Mouse (Mus musculus): ENCODE measurements at regions not wholly inside any gene's neighbourhood (a gene's known extent, or its start where the extent isn't known, plus 50 kb on each side); places are given as distances from the start of the nearest gene placed in this dataset.
"Not testable (repeated sequence)": the region's sequence is repeated elsewhere in the genome, so short reads cannot be mapped to it uniquely, and the experiment has no call there.

DNA sequence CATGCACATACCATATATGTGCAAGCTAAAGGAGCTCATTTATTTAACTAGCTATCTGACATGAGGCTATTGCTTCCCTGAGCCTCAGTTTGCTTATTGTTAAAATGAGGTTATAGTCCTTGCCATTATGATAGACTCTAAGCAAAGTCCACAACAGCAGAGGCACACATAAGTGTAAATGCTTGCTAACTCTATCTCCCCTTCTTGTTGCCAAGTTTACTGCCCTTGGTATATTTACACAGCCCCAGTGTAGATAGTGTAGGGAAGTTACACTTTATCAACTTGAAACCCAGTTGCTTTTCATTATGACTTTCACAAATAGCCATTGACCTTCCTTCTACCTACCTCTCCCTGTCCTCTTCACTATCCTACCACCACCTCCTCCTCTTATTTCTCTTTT lies 782.6 kb upstream of the Agtr1b start:
- no peak for DNase-seq (ENCODE audit: low read depth)

DNA sequence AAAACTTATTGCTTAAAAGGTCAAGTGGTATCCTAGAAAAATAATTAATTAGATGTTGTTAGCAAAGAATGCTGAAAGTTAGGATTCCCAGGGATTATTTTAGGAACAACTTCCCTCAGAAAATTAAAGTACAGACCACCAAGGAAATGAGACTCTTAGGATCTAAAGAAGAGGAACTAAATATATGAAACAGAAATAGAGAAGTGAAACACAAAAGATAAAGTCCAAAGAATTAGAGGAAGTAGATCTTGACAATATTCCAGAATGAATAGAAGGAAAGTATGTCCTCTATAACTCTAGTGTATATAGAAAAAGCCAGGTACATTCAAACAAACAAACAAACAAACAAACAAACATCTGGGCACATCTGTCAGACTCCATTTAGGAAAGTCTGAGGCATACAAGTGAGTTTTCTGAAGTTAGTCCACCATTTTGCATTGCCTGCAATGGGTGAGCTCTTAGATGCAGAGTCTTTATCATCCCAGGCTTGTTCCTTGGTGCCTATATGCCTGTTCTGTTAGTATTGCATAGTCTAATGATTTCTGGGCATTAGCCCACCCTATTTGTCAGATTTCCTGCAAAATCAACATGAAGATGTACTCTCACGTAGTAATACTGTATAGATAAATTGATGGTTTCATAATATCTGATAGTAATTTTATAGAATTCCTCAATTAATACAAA lies 762.0 kb upstream of the Agtr1b start:
- DNase-seq (ENCODE audit: low read depth): no peak

DNA sequence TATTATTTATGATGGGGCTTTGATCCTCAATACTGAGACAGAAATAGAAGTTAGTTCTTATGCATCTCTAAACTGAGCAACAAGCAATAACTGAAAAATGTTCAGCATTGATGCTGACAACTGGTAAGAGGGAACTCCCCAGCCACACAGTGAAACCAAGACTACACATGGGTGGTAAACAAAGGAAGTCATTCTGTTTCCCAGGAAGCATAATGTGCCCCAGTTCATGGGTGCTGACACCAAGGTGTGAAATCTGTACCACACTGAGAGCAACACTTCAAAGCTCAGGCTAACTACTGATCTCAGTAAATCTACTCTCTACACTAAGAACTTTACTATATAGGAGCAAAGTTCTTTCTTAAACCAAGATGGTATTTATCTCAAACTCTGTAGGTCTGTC lies 759.2 kb upstream of the Agtr1b start:
- no peak for DNase-seq (ENCODE audit: low read depth)

DNA sequence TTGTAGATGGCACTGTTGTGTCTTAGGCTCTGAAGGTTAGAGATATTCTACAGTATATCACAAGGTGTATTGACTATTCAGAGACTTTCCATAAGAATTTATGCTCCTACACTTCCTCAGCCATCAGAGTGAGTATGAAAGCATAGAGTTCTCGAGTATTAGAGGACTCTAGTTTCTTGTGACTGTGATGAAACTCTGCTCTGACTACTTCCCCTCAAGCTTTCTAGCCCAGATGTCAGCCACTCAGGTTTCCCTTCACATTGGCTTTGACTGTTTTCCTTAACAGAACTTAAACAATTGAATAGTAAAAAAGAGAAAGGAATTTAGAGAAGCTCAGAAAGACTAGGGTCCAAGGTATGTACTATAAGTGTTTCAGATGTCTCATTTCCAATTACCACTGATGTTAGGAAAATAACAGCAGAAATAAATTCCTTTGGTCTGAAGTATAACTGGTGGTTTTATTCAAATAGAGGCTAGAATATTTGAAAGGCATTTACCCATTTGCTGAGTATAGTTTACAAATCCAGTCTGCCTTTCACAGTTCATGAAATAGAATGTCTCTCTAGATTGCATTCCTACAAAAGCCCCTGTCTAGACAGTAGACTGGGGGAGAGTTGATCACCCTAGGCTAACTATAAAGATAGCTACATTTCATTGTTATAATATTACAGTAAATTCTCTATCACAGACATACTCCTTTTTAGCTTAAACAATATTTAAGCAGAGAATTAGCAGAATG lies 751.4 kb upstream of the Agtr1b start:
- no peak for DNase-seq (ENCODE audit: low read depth)

DNA sequence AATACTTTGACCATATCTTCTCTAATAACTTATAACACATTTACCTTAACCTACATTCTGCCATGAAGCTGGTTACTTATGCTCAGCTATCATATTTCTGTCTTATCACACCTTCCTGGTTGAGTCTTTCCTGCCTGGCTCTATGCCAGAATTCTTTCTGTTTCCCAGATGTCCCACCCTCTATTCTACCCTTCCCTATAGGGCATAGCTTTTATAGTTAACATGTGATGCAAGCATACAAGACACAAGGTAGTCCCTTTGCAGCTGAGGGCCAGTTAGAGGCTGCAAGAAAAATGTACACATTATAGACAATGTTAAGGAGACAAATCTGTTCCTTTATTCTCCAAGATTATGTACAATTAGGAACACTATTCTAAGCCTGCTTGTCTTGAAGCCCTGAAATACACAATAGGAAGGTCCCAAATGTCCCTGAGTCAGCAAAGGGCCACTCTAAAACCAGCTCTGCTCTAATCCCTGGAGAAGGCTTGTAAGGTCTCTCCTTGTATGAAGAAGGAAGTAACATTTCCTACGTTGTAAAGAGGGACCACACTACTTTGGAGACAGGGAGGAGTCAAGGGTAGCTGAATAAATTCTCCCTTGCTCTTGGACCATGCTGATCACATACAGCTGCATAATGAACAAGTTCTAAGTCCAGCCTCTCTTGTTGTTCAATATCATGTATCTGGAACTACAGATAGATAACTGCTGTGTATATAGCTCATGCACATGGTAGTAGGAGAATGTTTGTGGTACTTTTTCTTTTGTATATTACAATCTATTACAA lies 745.0 kb upstream of the Agtr1b start:
- no peak for DNase-seq (ENCODE audit: low read depth)

DNA sequence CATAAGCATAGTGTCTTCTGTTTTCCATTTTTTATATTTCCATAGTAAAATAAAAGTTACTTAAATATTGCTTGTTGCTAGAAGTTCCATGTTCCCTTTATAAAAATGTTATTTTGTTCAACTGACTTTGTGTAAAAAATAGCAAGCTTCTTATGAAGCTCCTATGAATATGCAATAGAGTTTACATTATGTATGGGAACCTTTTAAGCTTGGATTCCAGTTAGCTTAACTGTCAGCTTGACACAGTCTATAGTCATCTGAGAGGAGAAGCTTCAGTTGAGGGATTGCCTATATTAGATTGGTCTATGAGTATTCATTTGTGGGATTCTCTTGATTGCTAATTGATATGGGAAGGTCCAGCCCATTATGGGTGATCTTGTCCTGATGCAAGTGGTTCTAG lies 723.2 kb upstream of the Agtr1b start:
- no peak for DNase-seq (ENCODE audit: low read depth)

DNA sequence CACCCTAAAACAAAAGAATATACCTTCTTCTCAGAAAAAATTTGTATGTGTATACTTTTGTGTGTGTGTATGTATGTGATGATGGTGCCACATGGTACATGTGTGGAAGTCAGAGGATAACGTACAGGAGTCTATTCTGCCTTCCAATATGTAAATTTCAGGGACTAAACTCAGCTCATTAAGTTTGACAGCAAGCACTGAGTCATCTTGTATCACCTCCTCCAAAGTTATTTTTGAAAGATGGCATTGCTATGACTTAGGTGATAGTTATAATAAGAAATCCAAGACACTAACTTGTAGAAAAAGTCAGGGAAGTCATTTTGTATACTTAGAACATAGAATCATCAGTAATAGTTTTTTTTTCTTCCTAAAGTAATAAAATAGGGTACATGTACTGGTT lies 719.4 kb upstream of the Agtr1b start:
- no peak for DNase-seq (ENCODE audit: low read depth)

DNA sequence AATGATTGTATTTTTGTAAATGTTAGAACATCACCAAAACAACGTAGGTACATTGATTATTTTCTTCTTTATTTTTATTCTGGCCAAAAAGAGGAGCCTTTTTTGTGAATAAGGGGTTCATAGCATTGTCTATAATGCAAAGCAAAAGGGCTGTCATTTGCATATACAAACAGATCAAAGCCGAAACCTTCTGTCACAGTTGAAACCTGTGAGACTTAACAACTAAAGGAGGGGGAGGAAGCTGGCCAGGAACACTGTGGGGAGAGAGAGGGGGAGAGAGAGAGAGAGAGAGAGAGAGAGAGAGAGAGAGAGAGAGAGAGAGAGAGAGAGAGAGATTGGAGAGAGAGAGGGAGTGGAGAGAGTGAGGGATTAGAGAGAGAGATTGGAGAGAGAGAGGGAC lies 710.6 kb upstream of the Agtr1b start:
- DNase-seq (ENCODE audit: low read depth): no peak

DNA sequence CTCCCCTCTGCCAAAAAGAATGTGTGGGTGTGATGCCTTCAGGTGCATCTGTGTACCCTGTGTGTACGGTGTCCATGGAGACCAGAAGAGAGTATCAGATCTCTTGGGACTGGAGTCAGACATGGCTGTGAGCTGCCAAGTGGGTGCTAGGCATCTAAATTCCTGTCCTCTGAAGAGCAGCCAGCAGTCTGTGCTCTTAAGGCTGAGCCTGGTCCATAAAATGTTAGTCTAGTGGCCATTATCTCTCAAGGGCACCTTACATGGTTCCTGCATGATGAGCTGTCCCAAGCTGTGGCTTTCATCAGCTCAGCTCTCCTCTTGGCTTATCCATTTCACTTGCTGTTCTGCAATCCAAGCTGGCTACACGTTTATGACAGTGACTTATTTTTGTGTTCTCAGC lies 686.4 kb upstream of the Agtr1b start:
- not testable (repeated sequence) for DNase-seq (ENCODE audit: low read depth)

DNA sequence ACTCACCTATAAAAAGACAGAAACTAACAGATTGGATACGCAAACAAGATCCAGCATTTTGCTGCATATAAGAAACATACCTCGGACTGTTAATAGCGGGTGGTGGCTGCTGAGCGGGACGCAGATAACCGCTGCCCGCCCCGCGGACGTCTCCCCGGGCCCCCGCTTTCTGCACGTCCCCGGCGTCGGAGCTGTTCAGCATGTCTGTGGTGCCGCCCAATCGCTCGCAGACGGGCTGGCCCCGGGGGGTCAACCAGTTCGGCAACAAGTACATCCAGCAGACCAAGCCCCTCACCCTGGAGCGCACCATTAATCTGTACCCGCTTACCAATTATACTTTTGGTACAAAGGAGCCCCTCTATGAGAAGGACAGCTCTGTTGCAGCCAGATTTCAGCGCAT lies 682.4 kb upstream of the Agtr1b start:
- DNase-seq (ENCODE audit: low read depth): not testable (repeated sequence)

DNA sequence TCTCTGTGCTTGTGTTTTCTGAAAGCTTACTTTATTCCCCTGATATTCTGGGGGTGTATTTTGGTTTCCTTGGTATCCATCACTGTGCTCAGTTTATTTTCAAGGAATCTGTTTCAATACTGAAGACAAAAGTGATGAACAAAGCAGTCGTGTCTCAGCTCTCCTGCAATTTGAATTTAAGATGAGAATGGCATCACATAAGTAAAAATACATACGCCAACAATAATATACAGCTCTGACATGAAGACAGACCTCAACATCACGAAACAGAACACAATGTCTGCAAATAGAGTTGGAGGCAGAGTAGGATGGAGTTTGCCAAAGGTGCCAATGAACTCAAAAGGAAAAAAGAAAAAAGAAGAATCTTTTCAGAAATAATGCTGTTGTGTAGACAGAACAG lies 679.0 kb upstream of the Agtr1b start:
- DNase-seq (ENCODE audit: low read depth): no peak

DNA sequence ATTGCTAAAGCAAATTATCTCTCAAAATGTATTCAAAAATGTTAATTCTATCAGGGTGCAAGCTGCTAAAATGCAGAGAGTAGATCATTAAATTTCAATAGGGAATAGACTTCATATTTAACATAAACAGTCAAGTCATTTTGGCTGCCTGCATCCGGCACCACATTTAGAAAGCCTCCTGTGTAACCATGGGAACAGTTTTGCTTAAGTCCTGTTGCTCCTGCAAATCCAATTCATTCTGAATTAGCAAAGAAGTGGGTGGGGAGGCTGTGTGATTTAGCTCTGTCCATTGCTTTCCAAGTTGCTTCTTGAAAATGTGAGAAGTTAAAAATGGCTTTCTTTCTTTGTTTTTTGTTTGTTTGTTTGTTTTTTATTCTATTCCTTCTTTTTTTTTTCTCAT lies 658.9 kb upstream of the Agtr1b start:
- no peak for DNase-seq (ENCODE audit: low read depth)

DNA sequence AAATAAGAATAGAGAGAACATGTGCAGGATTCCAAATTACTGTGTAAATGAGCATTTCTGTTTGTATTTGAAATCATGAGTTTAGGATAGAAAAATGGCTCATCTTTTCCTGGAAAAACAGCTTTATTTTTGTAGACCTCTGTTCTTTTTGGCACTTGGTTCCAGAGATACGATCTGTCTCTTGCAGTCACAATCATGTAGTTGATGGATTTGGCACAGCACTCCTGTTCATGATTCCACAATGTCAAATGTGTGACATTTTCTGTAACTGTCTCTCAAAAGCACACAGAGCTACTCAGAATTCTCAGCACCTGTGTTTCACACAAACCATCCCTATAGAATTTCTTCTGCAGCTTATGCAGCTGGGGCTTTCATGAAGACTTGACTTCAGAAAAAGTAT lies 654.0 kb upstream of the Agtr1b start:
- no peak for DNase-seq (ENCODE audit: low read depth)

DNA sequence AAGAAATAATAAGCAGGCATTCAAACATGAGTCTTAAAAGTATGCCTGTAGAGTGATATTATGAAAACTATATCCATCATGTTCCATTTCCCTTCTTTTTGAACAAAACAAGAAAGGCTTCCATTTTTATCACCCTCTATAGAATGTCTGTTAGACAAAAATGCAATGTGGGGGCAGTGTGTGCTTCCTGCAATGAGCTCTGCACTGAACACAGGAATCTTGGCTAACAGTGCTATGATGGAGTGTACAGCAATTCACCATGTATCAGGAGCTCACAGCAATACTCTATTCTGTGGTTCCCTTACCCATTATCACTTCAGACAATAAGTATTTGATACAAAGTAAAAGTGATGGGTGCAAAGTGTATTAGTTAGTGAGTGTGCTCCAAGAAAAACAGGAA lies 653.3 kb upstream of the Agtr1b start:
- no peak for DNase-seq (ENCODE audit: low read depth)

DNA sequence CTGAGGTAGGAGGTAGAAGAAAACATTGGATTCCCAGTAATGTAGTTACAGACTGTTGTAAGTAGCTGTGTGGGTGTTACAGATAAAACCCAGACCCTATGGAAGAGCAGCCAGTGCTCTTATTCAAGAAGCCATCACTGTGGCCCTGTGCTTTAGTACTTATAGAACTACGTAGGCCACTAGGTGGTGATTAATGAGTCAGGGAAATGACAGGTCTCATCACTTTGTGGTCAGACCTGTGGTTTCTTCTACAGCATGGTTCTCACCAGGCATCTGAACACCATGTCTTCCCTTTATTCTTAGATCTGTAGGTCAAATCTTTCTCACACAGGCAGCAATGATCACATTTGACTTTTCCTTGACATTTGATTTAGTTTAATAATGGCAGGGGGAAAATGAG lies 642.7 kb upstream of the Agtr1b start:
- no peak for DNase-seq (ENCODE audit: low read depth)

DNA sequence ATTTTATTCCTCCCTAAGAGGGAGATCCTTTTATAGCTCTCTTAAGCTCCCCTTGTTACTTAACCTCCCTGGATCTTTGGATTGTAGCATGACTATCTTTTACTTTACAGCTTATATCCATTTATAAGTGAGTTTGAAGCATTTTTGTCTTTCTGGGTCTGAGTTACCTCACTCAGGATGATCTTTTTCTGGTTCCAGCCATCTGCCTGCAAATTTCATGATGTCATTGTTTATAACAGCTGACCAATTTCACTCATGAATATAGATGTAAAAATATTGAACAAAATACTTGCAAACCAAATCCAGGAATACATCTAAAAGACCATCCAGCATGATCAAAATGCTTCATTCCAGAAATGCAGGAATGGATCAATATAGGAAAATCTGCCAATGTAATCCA lies 631.3 kb upstream of the Agtr1b start:
- no peak for DNase-seq (ENCODE audit: low read depth)

DNA sequence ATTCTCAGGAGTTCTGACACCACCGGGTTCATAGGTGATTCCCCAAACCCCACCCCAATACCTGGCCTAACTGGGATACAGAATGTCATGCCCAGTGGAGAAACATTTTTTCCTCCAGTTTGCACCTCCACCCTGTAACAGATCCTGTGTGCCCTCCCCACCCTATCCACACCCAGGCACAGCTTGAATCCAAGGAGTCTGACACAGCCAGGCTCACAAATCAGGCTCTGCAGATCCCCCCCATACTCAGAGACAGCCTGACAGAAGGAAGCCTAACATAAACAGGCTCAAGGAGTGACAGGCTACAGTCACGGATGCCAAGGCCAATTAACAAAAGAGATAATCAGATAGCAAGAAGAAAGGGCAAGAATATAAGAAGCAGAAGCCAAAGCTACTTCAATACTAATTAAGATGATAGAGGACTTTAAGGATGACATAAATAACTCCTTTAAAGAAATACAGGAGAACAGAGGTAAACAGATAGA lies 622.6 kb upstream of the Agtr1b start:
- no peak for DNase-seq (ENCODE audit: low read depth)

DNA sequence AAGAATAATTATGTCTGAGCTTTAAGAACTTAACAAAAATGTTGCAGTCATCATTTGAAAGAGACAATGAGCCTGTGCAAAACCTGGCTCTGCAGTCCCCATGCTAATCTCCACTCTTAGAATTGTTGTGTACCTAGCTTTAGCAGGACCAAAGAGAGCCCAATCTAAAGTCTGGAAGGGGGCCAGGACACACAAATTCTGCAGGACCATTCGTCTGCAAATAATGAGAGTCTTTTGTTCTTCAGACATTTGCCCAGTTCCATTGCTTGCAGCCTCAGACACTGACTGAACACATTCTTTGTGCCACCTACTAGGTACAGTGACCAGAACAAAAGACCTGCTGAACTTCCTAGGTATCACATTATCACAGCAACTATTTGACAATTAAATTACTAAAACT lies 620.0 kb upstream of the Agtr1b start:
- DNase-seq (ENCODE audit: low read depth): no peak

DNA sequence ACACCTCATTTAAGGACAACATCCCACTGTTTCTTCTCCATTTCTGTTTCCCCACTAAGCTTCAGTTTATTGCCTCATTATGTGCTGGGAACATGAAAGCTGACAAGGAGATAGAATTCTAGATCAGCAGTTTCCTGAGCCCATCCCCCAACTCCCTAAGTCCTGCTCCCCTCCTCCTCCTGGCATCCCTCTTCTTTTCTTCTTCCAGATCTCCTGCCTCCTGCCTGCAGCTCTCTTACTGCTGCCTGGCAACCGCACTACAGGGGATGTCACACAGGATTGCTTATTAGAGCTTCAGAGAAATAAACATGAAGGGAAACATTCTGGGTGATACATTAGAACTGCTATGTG lies 619.4 kb upstream of the Agtr1b start:
- DNase-seq (ENCODE audit: low read depth): no peak

DNA sequence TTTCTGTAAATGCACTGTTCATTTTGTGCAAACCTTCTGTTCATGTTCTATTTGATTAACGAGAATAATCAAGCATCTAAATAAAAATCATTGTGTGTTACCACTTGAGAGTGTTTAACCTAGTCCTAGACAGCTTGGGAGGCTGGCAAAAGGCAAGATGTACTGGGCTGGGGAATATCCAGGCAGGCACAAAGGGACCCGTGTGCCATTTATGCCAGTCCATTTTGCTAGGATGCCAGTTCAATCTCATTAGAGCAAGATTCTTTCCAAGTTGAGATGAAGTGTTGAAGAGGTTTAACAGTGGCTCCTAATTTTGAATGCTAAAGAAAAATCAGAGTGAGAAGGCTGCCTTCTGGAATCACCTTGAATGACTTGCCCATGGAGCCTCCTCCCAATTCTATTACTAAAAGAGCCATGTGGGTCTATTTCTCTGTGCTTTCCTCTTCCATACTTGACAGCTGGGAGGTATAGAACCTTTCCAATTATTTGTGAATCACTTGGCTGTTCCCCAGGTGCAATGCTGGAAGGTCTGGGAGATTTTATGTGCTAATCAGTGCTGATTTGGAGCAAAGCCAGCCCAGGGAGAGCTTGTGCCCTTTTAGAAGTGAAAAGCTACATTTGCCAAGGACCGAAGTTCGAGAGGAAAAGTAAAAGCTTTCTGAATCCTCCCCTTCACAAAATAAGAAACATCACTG lies 618.9 kb upstream of the Agtr1b start:
- DNase-seq (ENCODE audit: low read depth): no peak

DNA sequence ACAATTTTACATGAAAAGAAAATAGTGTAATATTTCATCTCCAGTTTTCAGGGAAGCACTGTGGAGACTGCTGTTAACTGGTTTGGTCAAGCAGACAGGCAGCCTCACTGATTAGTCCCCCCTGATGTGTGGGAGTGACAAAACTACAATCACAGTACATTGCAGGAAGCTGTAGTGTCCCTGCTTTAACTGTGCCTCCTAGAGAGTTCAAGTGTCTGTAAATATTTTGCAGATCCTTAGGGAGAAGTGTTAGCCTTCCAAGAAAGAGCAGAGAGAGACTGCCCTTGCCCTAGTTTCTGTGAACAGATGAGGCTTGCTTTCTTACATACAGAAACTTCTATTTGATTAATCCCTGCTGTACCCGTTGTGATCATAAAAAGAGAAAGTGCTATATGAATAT lies 617.2 kb upstream of the Agtr1b start:
- DNase-seq (ENCODE audit: low read depth): no peak

DNA sequence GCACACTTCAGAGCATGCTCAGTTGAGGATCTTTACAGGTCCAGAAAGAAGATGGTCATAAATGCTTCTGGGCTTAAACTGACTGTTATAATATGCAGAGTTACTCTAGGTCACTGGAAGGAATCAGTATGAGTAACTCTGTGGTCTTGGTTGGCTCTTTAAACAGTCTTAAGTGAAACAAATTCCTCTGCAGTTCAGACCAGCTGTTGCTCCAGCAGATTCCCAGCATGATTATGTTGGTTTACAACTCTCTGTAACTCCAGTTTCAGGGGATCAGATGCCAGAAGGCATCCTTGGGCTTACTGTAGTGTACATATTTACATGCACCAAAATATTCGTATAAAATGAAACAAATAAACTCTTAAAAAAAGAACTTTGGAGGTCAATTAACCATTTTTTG lies 606.1 kb upstream of the Agtr1b start:
- peak; percentile 49 for DNase-seq (ENCODE audit: low read depth)
